In genomic region chr5:66360739-66361138, GRCm38 (mm10) we compare ENCODE assay signal across 26 mouse cellular contexts.
DNase-seq lines count a peak whose midpoint lies in the region; ATAC-seq lines count a peak whose summit lies in the region.
"Had no signal": no experiment of that assay in that cellular context is flagged by ENCODE, and none has a peak within 500 bp of the region (broad histone marks: within the 10 kb centered on the region; RNA-seq: fewer than 3 reads in every experiment).

No protein-coding gene starts in this region.

- no peak overlapping the region for H3K4me3 ChIP-seq in forebrain, embryonic 12.5 days (replicated peaks)
- no peak overlapping the region for H3K4me3 ChIP-seq in forebrain, embryonic 11.5 days (ENCODE audit: low read depth, low read length)
- no peak overlapping the region for H3K4me3 ChIP-seq in hindbrain, embryonic 16.5 days (ENCODE audit: low read length)
- no peak overlapping the region for H3K4me3 ChIP-seq in hindbrain, embryonic 10.5 days
- H3K4me3 ChIP-seq in neural tube, embryonic 13.5 days: no peak overlapping the region
- H3K4me3 ChIP-seq in neural tube, embryonic 15.5 days (replicated peaks): no peak overlapping the region
- H3K4me3 ChIP-seq: erythroblast, embryonic 14.5 days; left cerebral cortex, adult 2 months; liver, embryonic 12.5 days had no signal

- H3K9me3 ChIP-seq in forebrain, embryonic 12.5 days: no peaks in the 10 kb centered on the region
- no peaks in the 10 kb centered on the region for H3K9me3 ChIP-seq in forebrain, embryonic 11.5 days (ENCODE audit: control insufficient read depth, low read length)
- no peaks in the 10 kb centered on the region for H3K9me3 ChIP-seq in hindbrain, embryonic 16.5 days (ENCODE audit: control insufficient read depth, low read length)
- H3K9me3 ChIP-seq in hindbrain, embryonic 10.5 days: no peaks in the 10 kb centered on the region
- H3K9me3 ChIP-seq in neural tube, embryonic 13.5 days: no peaks in the 10 kb centered on the region
- H3K9me3 ChIP-seq in neural tube, embryonic 15.5 days (replicated peaks): no peaks in the 10 kb centered on the region
- H3K9me3 ChIP-seq: liver, embryonic 12.5 days had no signal

- no peak for ATAC-seq in forebrain, embryonic 12.5 days (ENCODE audit: low FRiP score)
- no peak for ATAC-seq in forebrain, embryonic 11.5 days (replicated peaks; ENCODE audit: low FRiP score)
- ATAC-seq in hindbrain, embryonic 16.5 days: no peak
- no peak for ATAC-seq in neural tube, embryonic 13.5 days (ENCODE audit: low read depth)
- ATAC-seq in neural tube, embryonic 15.5 days (ENCODE audit: low FRiP score): no peak
- ATAC-seq: inflammation-experienced regulatory T-cells, adult 6 months; liver, embryonic 12.5 days; liver, postnatal 0 days; Patski had no signal

- no peaks in the 10 kb centered on the region for H3K36me3 ChIP-seq in forebrain, embryonic 12.5 days (replicated peaks)
- no peaks in the 10 kb centered on the region for H3K36me3 ChIP-seq in forebrain, embryonic 11.5 days (ENCODE audit: control insufficient read depth, insufficient read depth, low read length)
- H3K36me3 ChIP-seq in hindbrain, embryonic 16.5 days (ENCODE audit: control insufficient read depth, insufficient read depth, low read length): no peaks in the 10 kb centered on the region
- H3K36me3 ChIP-seq in hindbrain, embryonic 10.5 days: peaks cover 5% of the 10 kb centered on the region; the same call in 1 of the 2 replicates
- H3K36me3 ChIP-seq in neural tube, embryonic 13.5 days: peaks cover 9% of the 10 kb centered on the region; the same call in 1 of the 2 replicates
- H3K36me3 ChIP-seq in neural tube, embryonic 15.5 days: peaks cover 4% of the 10 kb centered on the region; the same call in 1 of the 2 replicates
- H3K36me3 ChIP-seq: G1E; liver, embryonic 12.5 days had no signal

- peaks cover 21% of the 10 kb centered on the region for H3K4me1 ChIP-seq in forebrain, embryonic 12.5 days
- H3K4me1 ChIP-seq in forebrain, embryonic 11.5 days (replicated peaks; ENCODE audit: control insufficient read depth, insufficient read depth, low read length): no peaks in the 10 kb centered on the region
- H3K4me1 ChIP-seq in hindbrain, embryonic 16.5 days (ENCODE audit: control insufficient read depth, insufficient read depth, low read depth, low read length): peaks cover 6% of the 10 kb centered on the region
- H3K4me1 ChIP-seq in hindbrain, embryonic 10.5 days (replicated peaks): peaks cover 30% of the 10 kb centered on the region
- H3K4me1 ChIP-seq in neural tube, embryonic 13.5 days (replicated peaks): peaks cover 57% of the 10 kb centered on the region
- peaks cover 29% of the 10 kb centered on the region for H3K4me1 ChIP-seq in neural tube, embryonic 15.5 days
- H3K4me1 ChIP-seq: liver, embryonic 12.5 days had no signal

- H3K27me3 ChIP-seq in forebrain, embryonic 12.5 days: no peaks in the 10 kb centered on the region
- H3K27me3 ChIP-seq in forebrain, embryonic 11.5 days (ENCODE audit: control insufficient read depth, insufficient read depth, low read length): no peaks in the 10 kb centered on the region
- H3K27me3 ChIP-seq in hindbrain, embryonic 16.5 days (replicated peaks; ENCODE audit: control insufficient read depth, insufficient read depth, low read length): no peaks in the 10 kb centered on the region
- no peaks in the 10 kb centered on the region for H3K27me3 ChIP-seq in hindbrain, embryonic 10.5 days (ENCODE audit: insufficient read depth, poor library complexity, severe bottlenecking)
- H3K27me3 ChIP-seq in neural tube, embryonic 13.5 days: no peaks in the 10 kb centered on the region
- H3K27me3 ChIP-seq in neural tube, embryonic 15.5 days (replicated peaks): no peaks in the 10 kb centered on the region
- H3K27me3 ChIP-seq: liver, embryonic 12.5 days; Patski had no signal

- peak overlapping the region; percentile 2; the same call in 1 of the 2 replicates for H3K27ac ChIP-seq in forebrain, embryonic 12.5 days
- no peak overlapping the region for H3K27ac ChIP-seq in forebrain, embryonic 11.5 days (ENCODE audit: low read depth, low read length)
- peak overlapping the region; percentile 48; the same call in 1 of the 2 replicates for H3K27ac ChIP-seq in hindbrain, embryonic 16.5 days (ENCODE audit: low read depth, low read length)
- H3K27ac ChIP-seq in hindbrain, embryonic 10.5 days: no peak overlapping the region
- peak overlapping the region; percentile 61 for H3K27ac ChIP-seq in neural tube, embryonic 13.5 days (replicated peaks)
- peak overlapping the region; percentile 60 for H3K27ac ChIP-seq in neural tube, embryonic 15.5 days (replicated peaks)
- H3K27ac ChIP-seq: left cerebral cortex, adult 2 months; liver, embryonic 12.5 days had no signal

- no peak overlapping the region for H3K4me2 ChIP-seq in forebrain, embryonic 12.5 days
- H3K4me2 ChIP-seq in forebrain, embryonic 11.5 days (ENCODE audit: low read depth, low read length, severe bottlenecking): no peak overlapping the region
- no peak overlapping the region for H3K4me2 ChIP-seq in hindbrain, embryonic 16.5 days (ENCODE audit: low read length)
- no peak overlapping the region for H3K4me2 ChIP-seq in neural tube, embryonic 13.5 days
- H3K4me2 ChIP-seq in neural tube, embryonic 15.5 days: 0 out of 2 replicates have a peak overlapping the region, but pooled peaks have one; percentile 3
- H3K4me2 ChIP-seq: liver, embryonic 12.5 days had no signal

- 75% methylated on average over 9 of the region's 9 CpGs for WGBS in forebrain, embryonic 12.5 days
- 85% methylated on average over 9 of the region's 9 CpGs for WGBS in forebrain, embryonic 11.5 days
- WGBS in hindbrain, embryonic 16.5 days: 60% methylated on average over 9 of the region's 9 CpGs
- 88% methylated on average over 9 of the region's 9 CpGs for WGBS in hindbrain, embryonic 10.5 days
- WGBS in neural tube, embryonic 13.5 days: 72% methylated on average over 9 of the region's 9 CpGs
- WGBS in neural tube, embryonic 15.5 days: 57% methylated on average over 9 of the region's 9 CpGs

- no peak for DNase-seq in forebrain, embryonic 11.5 days (ENCODE audit: low spot score)
- DNase-seq in hindbrain, embryonic 10.5 days (ENCODE audit: low spot score): no peak
- DNase-seq in neural tube, embryonic 10.5 days (ENCODE audit: extremely low spot score, low spot score): no peak
- no peak for DNase-seq in Muller cell, postnatal 12 days (ENCODE audit: inconsistent ontology term)
- DNase-seq: adrenal gland, postnatal 10 days; cerebellum, adult 11 months; cerebellum, adult 9-10 months; cerebellum, postnatal 36 days; embryo, embryonic 11 days; gastrocnemius, postnatal 14 days; heart, postnatal 36 days; kidney, adult 11 months; liver, postnatal 0 days; lung, postnatal 36 days; right cerebral cortex, adult 18-20 months; spleen, adult 18-20 months had no signal

- no peak overlapping the region for H3K9ac ChIP-seq in forebrain, embryonic 12.5 days
- H3K9ac ChIP-seq in forebrain, embryonic 11.5 days (ENCODE audit: low read length): no peak overlapping the region
- no peak overlapping the region for H3K9ac ChIP-seq in hindbrain, embryonic 16.5 days (ENCODE audit: low read depth, low read length)
- no peak overlapping the region for H3K9ac ChIP-seq in neural tube, embryonic 13.5 days
- H3K9ac ChIP-seq in neural tube, embryonic 15.5 days (replicated peaks): no peak overlapping the region
- H3K9ac ChIP-seq: liver, embryonic 12.5 days; liver, postnatal 0 days had no signal

Comparison
In these comparisons a context has a peak if more than half of its experiments do, and no peak if none do; other contexts are left out.
1. H3K27ac ChIP-seq: peak in forebrain, embryonic 12.5 days (single experiment), hindbrain, embryonic 16.5 days (single experiment), neural tube, embryonic 13.5 days (single experiment) and neural tube, embryonic 15.5 days (single experiment); none in forebrain, embryonic 11.5 days (single experiment) and hindbrain, embryonic 10.5 days (single experiment).